Mouse (Mus musculus): ENCODE data around the gene Mlf2.
A peak's percentile ranks its signal among the peaks of the same experiment; 100 is the strongest.
"Not testable (repeated sequence)": the region's sequence is repeated elsewhere in the genome, so short reads cannot be mapped to it uniquely, and the experiment has no call there.

Mlf2 gene

DNA sequence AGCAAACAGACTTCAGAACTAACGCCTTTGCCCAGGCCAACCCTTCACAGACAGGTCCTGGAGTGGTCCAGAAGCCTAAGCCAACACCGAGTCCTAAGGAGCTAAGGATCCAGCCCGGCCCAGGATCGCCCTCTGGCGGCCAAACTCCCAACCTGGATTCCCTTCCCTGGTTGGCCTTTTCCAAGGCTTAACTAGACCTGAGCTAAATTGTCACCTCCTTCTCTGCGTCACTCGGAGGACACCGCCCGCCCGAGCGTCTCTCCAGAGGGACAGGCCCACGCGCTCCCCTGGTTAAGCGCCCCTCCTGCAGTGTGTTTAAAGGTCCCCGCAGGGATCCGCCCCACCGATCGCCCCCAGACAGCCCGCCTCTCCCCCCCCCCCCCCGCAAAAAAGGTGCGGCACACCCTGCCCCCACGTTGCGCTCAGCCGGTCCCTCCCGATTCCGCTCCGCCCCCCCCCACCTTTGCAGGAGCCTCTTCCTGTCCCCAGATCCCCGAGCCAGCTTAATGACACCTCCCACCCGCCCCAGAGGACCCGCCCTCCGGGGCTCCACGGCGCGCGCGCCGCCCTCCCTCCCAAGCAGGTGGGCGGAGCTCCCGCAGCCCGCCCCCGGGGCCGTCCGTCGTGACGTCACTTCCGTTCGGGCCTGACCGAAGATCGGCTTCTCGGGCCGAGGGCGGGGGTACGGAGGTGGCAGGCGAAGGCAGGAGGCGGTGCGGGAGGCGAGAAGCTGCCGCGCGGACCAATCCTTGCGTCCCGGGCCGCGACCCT, at the start of gene Mlf2:
Gene Mlf2, plus strand, starts transcription at position 633 of the 771 bp plus-strand sequence.
- peak; percentile 100 for DNase-seq

DNA sequence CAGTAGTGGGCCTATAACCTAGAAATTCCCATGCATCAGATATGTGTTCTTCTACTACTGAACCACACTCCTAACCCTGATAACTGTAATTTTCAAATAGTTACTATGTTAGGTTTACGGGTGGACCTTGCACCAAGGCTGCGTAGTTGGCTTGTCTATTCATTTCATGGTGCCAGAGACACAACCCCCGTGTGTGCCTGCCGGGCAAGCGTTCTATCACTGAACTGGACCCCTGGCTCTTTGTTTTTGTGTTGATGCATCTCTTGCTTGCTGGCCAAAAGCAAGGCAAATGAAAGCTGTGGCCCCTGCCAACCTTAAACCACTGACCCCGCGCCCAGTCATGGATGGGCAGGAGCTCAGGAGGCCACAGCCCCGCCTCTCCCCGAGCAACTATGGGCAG, 49.4 kb upstream of the Mlf2 start:
- no peak for DNase-seq

DNA sequence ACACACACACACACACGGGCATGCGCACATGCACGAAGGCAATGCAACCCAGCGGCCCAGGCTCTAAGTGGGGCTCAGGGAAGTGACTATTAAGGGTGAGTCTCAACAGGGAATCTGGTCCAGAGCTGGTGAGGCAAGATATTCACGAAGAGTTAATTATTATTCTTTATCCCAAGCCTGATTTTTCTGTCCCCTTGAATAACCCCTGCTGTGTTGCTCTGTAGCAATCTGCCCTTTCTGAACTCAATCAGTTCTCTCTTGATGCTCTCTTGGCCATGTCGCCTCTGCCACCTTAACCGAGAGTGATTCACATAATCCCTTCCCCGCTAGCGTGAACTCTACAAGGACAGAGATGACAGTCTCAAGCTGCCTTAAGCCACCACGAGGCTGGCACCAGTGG, 47.8 kb upstream of the Mlf2 start:
- no peak for DNase-seq

DNA sequence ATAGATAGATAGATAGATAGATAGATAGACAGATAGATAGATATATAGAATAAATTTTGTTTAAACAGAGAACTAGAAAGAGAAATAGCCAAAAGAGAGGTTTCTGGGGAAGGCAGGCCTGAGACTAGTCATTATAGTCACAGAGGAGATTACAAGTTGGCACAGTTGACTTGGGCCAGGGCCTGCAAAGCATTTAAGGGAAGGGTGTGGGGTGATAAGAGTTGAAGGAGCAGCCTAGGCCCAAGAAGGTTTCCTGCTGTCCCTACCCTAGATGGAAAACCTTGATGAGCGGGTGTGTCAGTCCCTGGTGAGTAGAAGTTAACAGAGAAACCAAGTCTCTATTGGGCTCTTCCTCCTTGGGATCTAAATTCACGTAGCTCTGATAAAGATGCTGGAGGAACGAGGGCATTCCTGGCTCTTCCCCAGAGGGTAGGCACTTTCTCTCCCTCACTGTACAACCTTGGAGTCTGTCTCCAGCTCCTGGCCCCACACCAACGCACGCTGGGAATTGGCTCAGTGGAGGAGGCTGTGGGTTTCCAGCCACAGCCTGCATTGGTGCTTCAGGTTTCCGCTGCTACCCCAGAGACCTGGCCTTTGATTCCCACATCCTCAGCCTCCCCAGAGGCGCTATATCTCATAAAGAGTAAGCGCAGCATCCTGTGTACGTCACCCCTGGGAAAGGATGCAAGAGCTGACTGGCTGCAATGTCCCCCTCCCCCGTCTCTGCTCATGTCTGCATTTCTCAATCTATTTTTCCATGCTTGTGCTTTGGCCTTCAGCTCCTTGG, 46.3 kb upstream of the Mlf2 start:
- peak; percentile 84 for DNase-seq

DNA sequence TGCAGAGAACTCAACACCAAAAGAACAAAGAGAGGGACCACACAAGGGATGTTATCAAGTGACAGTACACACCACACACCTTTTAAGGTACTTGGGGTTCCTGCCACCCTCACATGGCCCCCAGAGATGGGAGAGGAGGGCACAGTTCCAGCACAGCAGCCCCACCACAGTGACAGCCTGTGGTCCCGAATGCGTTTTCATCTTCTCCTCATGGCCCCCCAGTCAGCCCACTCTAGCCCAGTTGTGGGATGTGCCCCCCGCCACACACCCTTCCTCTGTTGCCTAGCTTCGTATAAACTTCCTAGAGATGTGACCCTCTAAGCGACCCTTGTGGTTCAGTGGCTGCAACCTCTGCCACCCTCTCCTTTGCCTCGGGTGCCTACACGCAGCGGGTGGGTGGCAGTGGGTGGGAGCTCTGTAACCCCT, 45.2 kb upstream of the Mlf2 start:
- no peak for DNase-seq

DNA sequence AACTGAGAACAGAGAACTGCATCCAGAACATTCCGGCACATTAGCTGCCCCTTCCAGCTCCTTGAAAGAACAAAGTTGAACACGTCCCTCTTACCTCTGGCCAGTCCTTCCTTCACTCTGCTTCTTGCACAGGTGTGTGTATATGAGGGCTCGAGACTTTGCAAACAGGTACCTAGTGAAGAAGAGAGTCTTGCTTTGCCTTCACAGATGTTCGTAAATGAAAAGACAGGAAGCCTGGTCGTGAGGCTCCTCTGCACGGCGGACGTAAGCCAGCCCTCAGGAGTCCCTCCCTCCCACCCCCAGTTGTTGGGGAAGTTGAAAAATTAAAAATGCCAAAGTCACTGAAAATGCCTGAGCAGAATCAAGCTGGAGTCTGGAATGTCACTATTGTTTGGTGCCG, 43.2 kb upstream of the Mlf2 start, which contains the start of gene Cd4:
Gene Cd4, minus strand, starts transcription at position 236 of the 400 bp plus-strand sequence.
- DNase-seq: no peak

DNA sequence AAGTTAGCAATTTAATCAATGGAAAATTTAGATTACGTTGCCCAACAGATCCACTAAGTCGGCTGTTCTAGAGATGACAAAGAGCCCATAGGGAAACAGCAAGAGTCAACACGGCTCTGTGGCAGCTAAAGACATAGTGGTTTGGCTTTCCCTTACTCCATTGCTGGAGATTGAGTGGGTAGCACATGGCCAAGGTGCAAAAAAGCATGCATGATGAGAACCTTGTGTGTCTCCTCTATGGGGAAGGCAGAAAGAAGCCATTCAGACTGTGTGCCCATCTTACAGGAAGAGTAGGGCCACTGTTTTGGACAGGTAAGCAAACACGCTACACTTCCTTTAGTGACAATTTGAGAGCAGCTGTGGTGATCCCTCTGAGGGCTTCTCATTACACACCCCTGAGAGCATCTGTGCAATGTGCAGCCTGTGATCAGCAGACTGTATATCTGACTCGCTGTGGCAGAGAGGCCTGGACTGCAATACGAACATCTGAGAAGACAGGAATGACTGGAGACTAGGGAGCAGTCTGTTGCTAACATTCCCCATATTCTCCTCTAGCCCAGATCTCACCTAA, 42.5 kb upstream of the Mlf2 start:
- no peak for DNase-seq

DNA sequence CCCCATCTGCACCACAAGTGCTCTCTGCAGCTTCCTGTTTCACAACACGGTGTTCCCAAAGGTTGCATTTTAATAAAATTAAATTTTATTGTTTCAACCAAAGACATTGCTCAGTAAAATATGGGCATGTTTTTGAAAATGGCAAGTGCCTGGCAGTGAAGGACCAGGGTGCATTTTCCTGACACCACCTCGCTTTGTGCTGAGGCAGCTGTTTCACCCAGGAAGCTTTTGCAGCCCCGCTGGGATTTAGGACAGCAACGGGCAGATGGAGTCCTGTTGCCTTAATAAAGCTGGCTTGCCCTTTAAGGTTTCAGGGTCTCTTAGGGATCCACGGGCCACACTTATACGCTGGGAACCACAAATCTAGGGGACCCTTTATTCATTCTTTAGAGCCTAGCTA, 40.2 kb upstream of the Mlf2 start:
- DNase-seq: no peak

DNA sequence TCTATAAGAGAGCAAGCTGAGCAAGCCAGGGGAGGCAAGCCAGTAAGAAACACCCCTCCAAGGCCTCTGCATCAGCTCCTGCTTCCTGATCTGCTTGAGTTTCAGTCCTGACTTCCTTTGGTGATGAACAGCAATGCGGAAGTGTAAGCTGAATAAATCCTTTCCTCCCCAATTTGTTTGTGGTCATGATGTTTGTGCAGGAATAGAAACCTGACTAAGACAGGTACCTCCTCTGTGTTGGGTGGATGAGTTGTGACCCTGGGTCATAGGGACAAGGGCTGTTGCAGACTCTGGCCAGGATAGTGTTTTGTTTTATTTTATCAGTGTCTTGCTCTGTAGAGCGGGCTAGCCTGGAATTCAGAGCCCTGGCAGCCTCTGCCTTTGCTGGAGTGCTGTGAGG, 37.1 kb upstream of the Mlf2 start:
- not testable (repeated sequence) for DNase-seq

DNA sequence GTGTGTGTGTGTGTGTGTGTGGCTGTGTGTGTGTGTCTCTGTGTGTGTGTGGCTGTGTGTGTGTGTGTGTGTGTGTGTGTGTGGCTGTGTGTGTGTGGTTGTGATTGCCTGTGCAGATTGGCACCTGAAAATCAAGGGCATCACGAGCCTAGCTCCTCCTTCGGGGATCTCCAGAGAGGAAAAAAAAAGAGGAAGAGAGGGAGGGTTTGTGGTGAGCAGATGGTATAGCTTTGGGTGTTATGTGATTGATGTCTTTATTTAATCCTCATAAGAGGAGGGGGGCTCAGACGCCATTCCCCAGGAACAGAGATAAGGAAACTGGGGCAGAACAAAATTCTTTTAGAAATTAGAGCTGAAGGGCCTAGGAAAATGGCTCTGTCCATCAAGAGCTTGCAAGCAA, 32.8 kb upstream of the Mlf2 start:
- no peak for DNase-seq

DNA sequence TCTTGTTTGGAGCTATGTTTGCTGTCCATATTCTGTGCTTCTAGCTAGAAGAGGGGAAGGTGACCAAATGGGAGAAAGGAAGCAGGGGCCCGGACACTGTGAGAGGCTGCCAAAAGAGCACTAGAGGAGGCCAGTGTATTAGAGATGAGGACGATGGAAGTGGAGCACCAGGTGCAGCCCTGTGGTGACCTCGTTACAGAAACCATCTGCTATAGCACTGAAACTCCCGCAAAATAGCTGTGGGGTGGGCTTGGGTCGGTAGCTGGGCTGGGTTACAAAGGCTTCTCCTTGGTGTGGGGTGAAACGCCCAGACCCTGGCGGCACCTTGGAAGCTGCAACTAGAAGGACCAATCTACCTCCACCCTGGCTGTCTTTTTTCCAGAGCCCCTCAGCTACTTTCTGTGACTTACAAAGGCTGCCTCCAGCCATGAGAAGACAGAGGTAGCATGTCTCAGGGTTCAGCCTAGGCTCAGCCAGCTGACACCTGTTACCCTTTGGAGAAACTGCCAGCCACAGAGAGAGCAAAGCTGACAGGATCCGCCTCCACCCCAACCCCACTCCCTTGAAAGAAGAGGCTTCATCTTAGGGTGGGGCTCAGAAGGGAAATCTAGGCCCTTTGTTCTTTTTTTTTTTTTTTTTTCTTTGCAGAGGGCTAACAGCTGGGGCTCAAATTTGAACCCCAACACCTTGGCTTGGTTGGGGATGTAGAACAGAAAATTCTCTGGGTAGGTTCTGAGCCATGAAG, 31.0 kb upstream of the Mlf2 start:
- DNase-seq: peak; percentile 62

DNA sequence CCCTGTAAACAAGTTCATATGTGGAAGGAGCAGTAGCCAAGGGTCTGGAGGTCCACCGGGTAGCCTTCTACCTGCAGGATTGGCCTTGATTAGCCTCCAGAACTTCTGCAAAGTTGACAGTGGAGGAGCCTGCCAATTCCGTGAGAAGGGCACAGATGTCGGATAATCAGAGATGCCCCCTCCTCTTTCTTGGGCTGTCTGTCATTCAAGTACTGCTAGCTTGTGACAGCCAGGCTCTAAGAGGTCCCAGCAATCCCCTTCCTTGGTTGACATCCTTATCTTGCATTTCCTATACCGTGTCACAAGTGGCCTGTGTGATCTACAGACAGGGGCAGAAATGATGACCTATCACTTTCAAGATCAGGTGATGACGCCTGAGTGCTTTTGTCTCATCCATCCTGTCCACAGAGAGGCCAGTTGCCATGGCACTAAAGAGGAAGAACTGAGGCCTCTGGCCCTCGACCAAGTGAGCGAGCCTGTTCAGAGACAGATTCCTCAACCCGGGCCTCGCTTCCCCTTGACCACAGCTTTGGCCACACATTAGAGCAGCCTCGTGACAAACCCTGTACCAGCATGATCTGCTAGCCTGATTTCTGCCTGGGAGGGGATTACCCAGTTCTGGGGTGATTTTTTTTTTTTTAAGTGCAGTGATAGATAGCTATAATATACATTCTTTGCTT, 30.2 kb upstream of the Mlf2 start:
- peak; percentile 49 for DNase-seq

DNA sequence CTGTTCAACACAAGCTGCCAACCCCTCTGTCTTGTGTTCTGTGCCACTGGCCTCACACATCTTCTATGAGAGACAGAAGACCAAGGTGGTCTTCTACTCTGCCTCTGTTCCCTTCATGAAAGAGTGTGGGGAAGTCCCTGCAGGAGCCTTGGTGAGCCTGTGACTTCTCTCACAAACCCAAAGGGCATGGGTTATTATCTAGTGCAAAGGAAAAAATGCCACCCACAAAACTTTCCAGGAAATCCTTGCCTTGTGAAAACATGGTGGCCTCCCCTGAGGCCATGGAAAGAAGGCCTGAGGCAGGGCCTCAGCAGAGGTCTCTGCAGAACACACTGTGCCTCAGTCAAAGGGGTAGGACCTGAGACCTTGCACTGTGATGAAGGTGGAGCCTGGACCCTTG, 29.3 kb upstream of the Mlf2 start:
- no peak for DNase-seq

DNA sequence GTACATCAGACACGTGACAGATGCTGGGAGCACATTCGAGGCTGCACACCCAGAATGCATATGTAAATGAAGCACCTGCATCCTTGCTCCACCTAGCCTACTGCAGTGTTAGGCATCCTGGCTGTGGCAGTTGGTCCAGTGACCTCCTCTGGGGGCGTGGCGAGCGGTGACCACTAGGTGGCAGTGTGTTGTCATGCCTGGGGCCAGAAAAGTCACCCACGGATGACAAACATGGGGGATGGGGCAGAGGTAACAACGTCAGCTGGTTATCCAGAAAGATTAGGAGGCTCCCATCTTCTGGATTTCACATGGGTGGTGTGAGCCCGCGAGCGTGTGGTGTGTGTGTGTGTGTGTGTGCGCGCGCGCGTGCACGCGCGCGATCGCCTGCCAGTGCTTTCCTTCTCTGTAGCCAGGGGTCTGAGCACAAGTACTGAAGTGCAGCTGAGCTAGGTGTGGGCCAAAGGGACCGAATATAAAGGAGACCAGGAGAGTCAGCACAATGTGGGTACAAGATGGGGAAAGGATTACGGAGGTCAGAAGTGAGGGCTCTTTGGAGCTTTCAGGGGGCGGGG, 27.5 kb upstream of the Mlf2 start:
- DNase-seq: peak; percentile 99

DNA sequence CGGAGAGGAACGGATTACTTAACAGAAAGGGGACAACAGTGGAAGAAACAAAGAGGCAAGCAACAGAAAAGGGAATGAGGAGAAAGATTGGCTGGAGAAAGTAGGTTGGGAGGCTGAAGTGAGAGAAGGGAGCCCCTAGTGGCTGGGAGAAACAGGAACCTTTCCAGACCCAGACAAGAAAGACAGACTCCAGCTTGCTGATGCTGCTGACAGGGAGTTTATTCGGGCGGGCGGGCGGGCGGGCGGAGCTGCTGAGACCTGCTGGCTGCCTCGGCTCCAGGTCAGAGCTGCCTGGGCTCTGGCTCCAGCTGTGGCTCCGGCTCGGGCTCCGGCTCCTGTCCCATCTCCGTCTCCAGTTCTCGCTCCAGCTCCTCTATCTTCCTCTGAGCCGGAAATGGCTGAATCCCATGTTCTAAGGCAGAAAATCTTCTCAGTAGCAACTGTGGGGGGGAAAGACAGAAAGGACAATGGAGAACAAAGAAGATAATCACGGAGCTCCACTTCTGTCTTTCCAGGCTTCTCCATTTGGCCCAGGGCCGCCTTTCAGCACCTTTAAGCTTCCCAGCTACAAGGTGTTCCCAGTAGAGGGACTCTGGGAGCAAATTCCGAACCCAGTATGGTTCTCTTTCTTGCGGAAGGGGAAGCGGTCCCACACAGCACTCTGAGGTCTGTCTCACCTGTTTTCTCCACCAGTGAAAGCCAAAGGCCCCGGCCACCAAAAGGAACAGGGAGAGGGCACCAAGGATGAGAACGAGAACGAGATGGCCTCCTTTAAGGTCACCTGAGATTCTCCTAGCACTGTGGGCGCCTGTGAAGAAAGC, 26.8 kb upstream of the Mlf2 start:
- peak; percentile 91 for DNase-seq

DNA sequence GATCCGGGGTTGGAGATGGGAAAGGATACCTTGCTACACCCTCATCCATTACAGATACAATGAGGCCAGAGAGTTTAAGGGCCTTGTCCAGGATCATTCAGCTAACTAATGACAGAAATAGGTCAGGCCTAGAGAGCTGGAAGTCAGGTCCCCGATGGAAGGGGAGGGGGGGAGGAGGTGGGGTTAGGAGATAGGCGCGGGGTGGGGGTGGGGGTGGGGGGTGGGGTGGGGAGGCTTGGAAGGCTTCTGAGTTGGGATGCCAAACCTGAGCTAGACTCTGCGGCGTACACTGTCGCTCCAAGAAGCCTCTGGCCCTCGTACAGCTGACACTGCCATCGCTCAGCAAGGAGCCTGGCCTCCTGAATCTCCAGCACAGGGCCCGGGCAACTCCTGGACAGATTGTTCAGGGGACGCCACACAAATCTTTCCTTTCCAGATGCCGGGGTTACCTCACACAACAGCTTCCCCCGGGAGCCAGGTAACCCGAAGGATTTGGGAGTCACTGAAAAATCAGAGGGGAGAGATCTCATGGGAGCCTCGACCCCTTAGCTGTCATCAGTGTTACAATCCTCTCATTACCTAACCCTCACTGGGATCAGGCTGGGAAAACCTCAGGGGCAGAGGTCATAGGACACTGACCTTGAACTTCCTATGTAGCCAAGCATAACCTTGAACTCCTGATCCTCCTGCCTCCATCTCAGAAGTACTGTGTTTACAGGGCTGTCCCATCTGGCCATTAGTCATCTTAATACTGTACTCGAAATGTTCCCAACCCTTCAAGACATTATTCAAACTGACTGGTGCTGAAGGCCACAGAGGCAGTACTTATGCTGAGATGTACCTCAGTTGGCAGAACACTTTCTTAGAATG, 26.0 kb upstream of the Mlf2 start:
- peak; percentile 70 for DNase-seq

DNA sequence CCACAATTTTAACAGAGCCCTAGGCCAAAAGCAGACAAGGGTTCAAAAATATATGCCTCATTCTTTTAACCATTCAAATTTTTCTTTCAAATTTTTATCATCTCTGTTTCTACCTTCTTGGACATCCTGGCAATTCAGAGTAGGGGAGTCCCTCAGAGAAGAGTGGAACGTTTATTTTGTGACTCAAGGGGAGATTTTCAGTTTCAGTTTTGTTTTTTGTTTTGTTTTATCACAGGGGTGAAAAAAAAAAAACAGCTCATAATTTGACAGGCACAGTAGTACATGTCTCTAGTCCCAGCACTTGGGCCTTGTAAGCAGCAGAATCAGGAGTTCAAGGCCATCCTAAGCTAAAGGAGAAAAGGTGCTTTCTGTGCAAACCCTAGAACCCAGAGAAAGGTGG, 23.4 kb upstream of the Mlf2 start:
- no peak for DNase-seq

DNA sequence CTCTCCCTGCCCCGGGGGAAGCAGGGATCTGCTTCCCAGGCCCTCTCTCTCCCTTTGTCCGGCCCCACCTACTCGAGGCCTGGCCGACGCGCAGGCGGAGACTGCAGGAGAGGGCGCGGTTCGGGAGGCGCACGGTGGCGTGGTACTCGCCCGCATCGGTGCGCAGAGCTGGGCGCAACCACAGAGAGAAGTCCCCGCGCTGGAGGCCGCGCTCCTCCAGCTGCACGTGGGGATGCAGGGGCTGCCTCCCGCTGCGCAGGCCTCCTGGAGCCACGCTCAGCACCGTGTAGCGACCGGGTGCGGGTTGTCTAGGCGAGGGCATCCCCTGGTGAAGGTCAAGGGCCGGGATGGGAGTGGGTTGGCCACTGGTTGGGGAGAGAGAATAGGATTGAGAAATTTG, 21.2 kb upstream of the Mlf2 start:
- DNase-seq: no peak

DNA sequence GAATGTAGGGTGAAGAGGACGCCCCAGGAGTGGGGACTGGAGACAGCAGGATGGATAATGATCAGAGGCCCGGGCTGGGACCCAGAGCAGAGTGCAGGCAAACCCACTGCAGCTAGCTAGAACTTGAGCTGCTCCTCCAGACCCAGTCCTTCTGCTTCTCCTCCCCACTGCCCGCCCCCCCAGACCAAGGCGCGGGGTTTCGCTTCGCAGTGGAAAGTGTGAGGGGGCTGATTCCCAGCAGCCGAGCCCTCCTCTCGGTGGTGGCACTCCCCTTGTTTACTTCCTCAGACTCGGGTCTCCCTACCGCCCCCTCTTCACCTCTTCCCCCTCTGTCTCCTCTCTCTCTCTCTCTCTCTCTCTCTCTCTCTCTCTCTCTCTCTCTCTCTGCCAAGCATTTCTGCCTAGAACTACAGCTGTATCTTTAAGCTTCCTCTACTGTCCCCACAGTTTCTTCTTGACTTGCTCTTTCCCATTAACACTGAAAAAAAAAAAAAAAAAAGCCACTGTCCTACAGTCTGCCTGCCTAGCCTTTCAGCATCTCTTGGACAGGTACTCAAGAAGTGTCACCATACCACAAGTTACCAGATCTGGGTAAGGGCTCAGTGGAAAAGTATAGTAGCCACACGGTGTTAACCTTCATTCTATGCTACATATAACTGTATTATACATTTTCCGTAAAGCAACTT, 19.5 kb upstream of the Mlf2 start, which contains the start of gene Lag3:
Gene Lag3, minus strand, starts transcription at position 173 of the 686 bp plus-strand sequence.
- DNase-seq: no peak

DNA sequence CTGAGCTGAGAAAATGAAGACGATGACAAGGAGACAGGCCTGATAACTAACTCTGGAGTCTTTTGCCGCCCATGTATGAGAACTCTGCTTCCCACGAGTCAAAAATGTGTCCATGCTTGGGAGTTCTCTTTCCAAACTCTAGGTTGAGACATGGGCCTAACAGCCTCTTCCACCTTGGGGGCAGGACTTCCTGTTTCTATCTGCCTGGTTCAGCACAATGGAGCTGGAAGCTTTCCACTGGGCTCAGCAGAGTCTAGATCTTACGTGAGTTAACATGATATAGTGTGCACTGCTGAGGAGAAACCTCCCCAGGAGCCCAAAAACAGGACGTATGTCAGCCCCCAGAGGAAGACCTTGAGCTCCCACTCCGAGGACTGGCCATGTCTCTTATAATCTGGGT, 18.0 kb upstream of the Mlf2 start:
- DNase-seq: peak; percentile 41

Measured in cerebellum, adult 9-10 months (tissue).